Mouse (Mus musculus): ENCODE measurements around the gene Jarid2. TPM values are rescaled to one million over a fixed set of nuclear protein-coding genes. Genes with fewer than 3 reads are reported as not detected.

Jarid2 gene
- polyA plus RNA-seq, 1 experiment from 2014 or later: 34.5 TPM

DNA sequence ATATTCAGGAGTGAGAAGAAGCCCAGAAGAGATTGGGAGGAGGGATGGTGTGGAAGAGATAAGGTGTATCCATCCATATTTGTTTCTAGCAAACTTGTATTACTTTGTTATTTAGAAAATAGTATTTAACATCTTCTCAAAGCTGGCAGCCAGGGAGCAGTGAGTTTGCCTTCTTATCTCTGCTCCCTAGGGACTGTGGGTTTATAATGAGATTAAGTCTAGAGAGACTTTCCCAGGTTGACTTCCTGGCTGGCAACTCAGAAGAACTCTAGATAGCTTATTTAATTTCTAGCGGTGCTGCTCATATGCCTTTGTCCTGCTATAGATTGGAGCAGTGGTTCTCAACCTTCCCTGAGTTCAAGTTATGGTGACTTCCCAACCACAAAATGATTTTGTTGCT is 51.2 kb downstream of the Jarid2 start:
- H3K4me3 ChIP-seq (ENCODE audit: low read depth, low read length): no peak overlapping the region
- no peak overlapping the region for H3K4me2 ChIP-seq (ENCODE audit: low read depth, severe bottlenecking)
- no peaks in the 10 kb centered on the region for H3K36me3 ChIP-seq (ENCODE audit: control insufficient read depth, insufficient read depth, low read length)
- H3K27me3 ChIP-seq (ENCODE audit: control insufficient read depth, insufficient read depth, low read length): no peaks in the 10 kb centered on the region
- no peaks in the 10 kb centered on the region for H3K9me3 ChIP-seq (ENCODE audit: control insufficient read depth, low read length)
- 79% methylated on average over 1 of the region's 1 CpGs for WGBS
- DNase-seq (ENCODE audit: low spot score) (no peak), ATAC-seq (ENCODE audit: insufficient number of reproducible peaks, low FRiP score, low TSS enrichment, low read depth) (no peak)
- no peaks in the 10 kb centered on the region for H3K4me1 ChIP-seq (ENCODE audit: control insufficient read depth, insufficient read depth, low read length)
- no peak overlapping the region for H3K9ac ChIP-seq (ENCODE audit: low read length)
- no peak overlapping the region for H3K27ac ChIP-seq (replicated peaks; ENCODE audit: low read depth, low read length)

DNA sequence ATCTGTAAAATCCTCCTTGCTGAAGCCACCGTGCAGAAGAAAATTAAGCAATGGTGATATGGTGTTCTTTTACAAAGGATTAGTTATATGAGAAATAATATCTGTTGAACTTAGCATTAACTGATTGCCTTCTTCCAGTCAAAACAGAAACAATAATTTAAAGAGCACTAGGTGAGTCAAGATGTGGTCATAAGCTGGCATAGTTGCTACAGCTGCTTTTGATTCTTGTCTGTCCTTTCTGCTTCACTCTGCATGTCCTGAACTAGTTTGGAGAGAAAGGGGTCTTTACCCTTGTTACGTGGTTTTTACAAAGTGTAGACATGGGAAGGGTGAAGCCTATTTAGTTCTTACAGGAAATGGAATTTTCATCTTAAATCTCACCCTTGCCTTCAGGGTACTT is 51.9 kb downstream of the Jarid2 start:
- DNase-seq (ENCODE audit: low spot score) (no peak), ATAC-seq (ENCODE audit: insufficient number of reproducible peaks, low FRiP score, low TSS enrichment, low read depth) (no peak)
- Histone ChIP-seq H3K9ac (ENCODE audit: low read length) (no peak overlapping the region), H3K4me2 (ENCODE audit: low read depth, severe bottlenecking) (no peak overlapping the region), H3K4me3 (ENCODE audit: low read depth, low read length) (no peak overlapping the region), H3K27ac (replicated peaks; ENCODE audit: low read depth, low read length) (no peak overlapping the region), H3K4me1 (ENCODE audit: control insufficient read depth, insufficient read depth, low read length) (no peaks in the 10 kb centered on the region), H3K27me3 (ENCODE audit: control insufficient read depth, insufficient read depth, low read length) (no peaks in the 10 kb centered on the region), H3K36me3 (ENCODE audit: control insufficient read depth, insufficient read depth, low read length) (no peaks in the 10 kb centered on the region), H3K9me3 (ENCODE audit: control insufficient read depth, low read length) (no peaks in the 10 kb centered on the region)
- WGBS: 70% methylated on average over 2 of the region's 2 CpGs

DNA sequence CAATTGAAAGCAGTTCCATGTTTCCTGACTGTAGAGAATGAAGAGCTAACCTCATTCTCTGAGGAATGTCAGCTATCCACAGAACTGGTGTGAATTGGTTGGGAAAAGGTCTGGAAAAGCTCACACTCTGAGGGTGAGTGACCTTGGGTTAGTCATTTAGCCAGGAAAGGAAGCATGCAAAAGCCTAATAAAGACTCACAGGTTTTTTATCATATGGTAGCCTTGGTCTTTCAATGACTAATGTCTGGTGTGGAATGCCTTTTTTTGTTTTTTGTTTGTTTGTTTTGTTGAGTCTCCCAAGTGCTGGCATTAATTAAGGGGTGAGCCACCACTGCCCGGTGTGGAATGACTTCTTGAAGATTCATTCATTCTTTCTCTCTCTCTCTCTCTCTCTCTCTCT is 55.3 kb downstream of the Jarid2 start:
- Histone ChIP-seq H3K9ac (ENCODE audit: low read length) (no peak overlapping the region), H3K27ac (replicated peaks; ENCODE audit: low read depth, low read length) (no peak overlapping the region), H3K4me3 (ENCODE audit: low read depth, low read length) (no peak overlapping the region), H3K27me3 (ENCODE audit: control insufficient read depth, insufficient read depth, low read length) (no peaks in the 10 kb centered on the region), H3K4me1 (ENCODE audit: control insufficient read depth, insufficient read depth, low read length) (peaks cover 4% of the 10 kb centered on the region; the same call in 1 of the 2 replicates), H3K9me3 (ENCODE audit: control insufficient read depth, low read length) (no peaks in the 10 kb centered on the region), H3K36me3 (ENCODE audit: control insufficient read depth, insufficient read depth, low read length) (no peaks in the 10 kb centered on the region), H3K4me2 (ENCODE audit: low read depth, severe bottlenecking) (no peak overlapping the region)
- no peak for ATAC-seq (ENCODE audit: insufficient number of reproducible peaks, low FRiP score, low TSS enrichment, low read depth)
- WGBS: 88% methylated on average over 1 of the region's 1 CpGs
- DNase-seq (ENCODE audit: low spot score): no peak

DNA sequence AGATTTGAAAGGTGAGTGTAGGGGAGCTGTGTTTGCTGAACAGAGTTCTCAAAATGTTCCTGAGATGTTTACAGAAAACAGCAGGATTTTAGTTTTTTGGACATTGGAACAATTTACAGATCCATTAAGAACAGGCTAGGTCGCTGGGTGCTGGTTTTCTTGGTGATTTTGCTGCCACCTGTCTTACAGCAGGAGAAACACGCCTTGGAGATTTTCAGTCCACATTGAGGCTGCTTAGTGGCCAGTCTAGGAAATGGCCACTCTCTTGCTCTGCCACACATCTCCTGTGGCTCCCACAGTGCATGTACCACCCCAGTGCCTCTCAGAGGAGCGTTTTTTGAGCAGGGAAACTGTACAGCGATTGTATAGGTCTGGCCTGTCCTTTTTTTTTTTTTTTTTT is 57.0 kb downstream of the Jarid2 start:
- Histone ChIP-seq H3K36me3 (ENCODE audit: control insufficient read depth, insufficient read depth, low read length) (no peaks in the 10 kb centered on the region), H3K9ac (ENCODE audit: low read length) (no peak overlapping the region), H3K4me2 (ENCODE audit: low read depth, severe bottlenecking) (no peak overlapping the region), H3K27ac (replicated peaks; ENCODE audit: low read depth, low read length) (no peak overlapping the region), H3K27me3 (ENCODE audit: control insufficient read depth, insufficient read depth, low read length) (no peaks in the 10 kb centered on the region), H3K4me1 (ENCODE audit: control insufficient read depth, insufficient read depth, low read length) (peaks cover 6% of the 10 kb centered on the region), H3K9me3 (ENCODE audit: control insufficient read depth, low read length) (no peaks in the 10 kb centered on the region), H3K4me3 (ENCODE audit: low read depth, low read length) (no peak overlapping the region)
- ATAC-seq (ENCODE audit: insufficient number of reproducible peaks, low FRiP score, low TSS enrichment, low read depth) (no peak), DNase-seq (ENCODE audit: low spot score) (peak; percentile 54)
- WGBS: 34% methylated on average over 4 of the region's 4 CpGs

DNA sequence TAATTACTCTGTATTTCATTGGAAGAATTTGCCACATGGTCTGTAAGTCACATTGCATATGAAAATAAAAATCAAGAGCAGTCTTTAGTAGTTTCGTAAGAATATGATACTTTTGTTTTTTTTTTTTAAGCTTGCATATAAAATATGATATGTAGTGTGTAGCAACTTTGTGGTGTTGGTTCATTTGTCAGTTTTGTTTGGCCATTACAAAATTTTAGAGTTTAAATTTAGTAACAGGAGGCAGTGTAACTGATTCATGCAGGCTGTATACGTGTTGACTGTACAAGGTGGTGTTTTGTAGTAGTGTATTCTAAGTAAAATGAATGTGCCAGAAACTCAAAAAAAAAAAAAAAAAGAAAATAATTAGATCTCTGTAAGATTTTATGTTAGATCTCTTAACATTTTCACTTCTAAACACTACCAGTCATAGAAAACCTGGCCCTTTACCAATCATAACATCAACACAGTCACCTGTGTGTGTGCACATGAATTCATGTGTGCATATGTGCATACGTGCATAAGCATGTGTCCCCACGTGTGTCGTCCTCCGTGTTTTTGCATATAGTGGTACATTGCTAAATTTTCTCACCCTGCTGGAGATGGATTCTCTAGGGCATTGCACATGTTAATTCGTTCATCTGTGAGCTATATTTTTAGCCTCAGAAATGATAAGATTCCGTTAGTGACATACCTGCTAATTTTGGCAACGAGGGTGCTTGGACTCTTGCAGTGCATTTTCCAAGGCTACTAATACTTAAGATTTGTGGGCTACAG is 59.3 kb downstream of the Jarid2 start:
- no peak for ATAC-seq (ENCODE audit: insufficient number of reproducible peaks, low FRiP score, low TSS enrichment, low read depth)
- DNase-seq (ENCODE audit: low spot score): no peak

DNA sequence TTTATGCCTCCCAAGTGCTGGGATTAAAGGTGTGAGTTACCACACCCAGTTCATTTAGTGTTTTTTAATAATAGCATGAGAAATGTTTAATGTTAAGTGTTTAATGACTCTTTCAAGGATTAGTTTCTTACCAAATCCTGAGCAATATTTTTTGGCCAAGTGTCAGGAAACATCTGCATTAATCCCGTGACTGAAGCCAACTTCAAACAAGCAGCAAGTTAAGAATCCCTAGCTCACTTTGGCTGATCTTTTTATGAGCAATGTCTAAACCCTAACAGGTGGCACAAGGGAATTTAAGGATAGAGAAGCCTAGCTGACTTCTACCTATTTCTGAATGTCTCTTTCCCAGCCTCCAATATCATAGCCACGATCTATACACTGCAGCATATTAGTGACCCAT is 60.7 kb downstream of the Jarid2 start:
- Histone ChIP-seq H3K4me1 (ENCODE audit: control insufficient read depth, insufficient read depth, low read length) (peaks cover 24% of the 10 kb centered on the region), H3K27ac (replicated peaks; ENCODE audit: low read depth, low read length) (no peak overlapping the region), H3K36me3 (ENCODE audit: control insufficient read depth, insufficient read depth, low read length) (no peaks in the 10 kb centered on the region), H3K4me3 (ENCODE audit: low read depth, low read length) (no peak overlapping the region), H3K9ac (ENCODE audit: low read length) (no peak overlapping the region), H3K27me3 (ENCODE audit: control insufficient read depth, insufficient read depth, low read length) (no peaks in the 10 kb centered on the region), H3K9me3 (ENCODE audit: control insufficient read depth, low read length) (no peaks in the 10 kb centered on the region), H3K4me2 (ENCODE audit: low read depth, severe bottlenecking) (no peak overlapping the region)
- no peak for ATAC-seq (ENCODE audit: insufficient number of reproducible peaks, low FRiP score, low TSS enrichment, low read depth)
- 47% methylated on average over 2 of the region's 2 CpGs for WGBS
- no peak for DNase-seq (ENCODE audit: low spot score)

More for the DNA sequence above, 59.3 kb downstream of the Jarid2 start:
- no peaks in the 10 kb centered on the region for H3K36me3 ChIP-seq (ENCODE audit: control insufficient read depth, insufficient read depth, low read length)
- no peak overlapping the region for H3K4me2 ChIP-seq (ENCODE audit: low read depth, severe bottlenecking)
- no peak overlapping the region for H3K27ac ChIP-seq (replicated peaks; ENCODE audit: low read depth, low read length)
- H3K9ac ChIP-seq (ENCODE audit: low read length): no peak overlapping the region
- H3K9me3 ChIP-seq (ENCODE audit: control insufficient read depth, low read length): no peaks in the 10 kb centered on the region
- 88% methylated on average over 9 of the region's 9 CpGs for WGBS
- H3K4me1 ChIP-seq (ENCODE audit: control insufficient read depth, insufficient read depth, low read length): peaks cover 16% of the 10 kb centered on the region
- no peak overlapping the region for H3K4me3 ChIP-seq (ENCODE audit: low read depth, low read length)
- H3K27me3 ChIP-seq (ENCODE audit: control insufficient read depth, insufficient read depth, low read length): no peaks in the 10 kb centered on the region

DNA sequence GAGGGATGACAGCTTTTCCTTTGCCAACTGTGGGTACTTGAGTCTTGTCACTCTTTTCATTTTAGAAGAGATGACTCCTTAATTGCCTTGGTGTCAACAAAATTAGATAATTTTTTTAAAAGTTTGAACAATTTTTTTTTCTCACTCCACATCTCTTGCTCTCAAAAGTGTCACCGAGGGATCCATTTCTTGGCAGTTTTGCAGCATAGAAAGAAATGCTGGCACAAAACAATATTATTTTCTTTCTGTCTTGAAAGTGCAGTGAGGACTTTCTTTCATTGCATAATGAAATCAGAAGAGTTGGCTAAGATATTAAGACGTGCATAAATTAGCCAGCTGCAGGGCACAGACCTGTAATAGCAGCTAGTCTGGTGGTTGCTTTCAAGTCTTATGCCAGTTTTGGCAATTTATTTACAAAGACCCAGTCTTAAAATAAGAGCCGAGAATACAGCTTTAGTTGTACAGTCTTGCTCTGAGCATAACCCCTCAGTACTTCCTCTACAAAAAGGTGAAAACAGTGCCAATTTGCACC is 63.2 kb downstream of the Jarid2 start:
- WGBS: 67% methylated on average over 3 of the region's 3 CpGs
- Histone ChIP-seq H3K4me2 (ENCODE audit: low read depth, severe bottlenecking) (no peak overlapping the region), H3K9ac (ENCODE audit: low read length) (no peak overlapping the region), H3K36me3 (ENCODE audit: control insufficient read depth, insufficient read depth, low read length) (no peaks in the 10 kb centered on the region), H3K4me3 (ENCODE audit: low read depth, low read length) (no peak overlapping the region), H3K27me3 (ENCODE audit: control insufficient read depth, insufficient read depth, low read length) (no peaks in the 10 kb centered on the region), H3K9me3 (ENCODE audit: control insufficient read depth, low read length) (no peaks in the 10 kb centered on the region), H3K27ac (replicated peaks; ENCODE audit: low read depth, low read length) (no peak overlapping the region), H3K4me1 (ENCODE audit: control insufficient read depth, insufficient read depth, low read length) (peaks cover 30% of the 10 kb centered on the region)
- ATAC-seq (ENCODE audit: insufficient number of reproducible peaks, low FRiP score, low TSS enrichment, low read depth) (no peak), DNase-seq (ENCODE audit: low spot score) (no peak)

DNA sequence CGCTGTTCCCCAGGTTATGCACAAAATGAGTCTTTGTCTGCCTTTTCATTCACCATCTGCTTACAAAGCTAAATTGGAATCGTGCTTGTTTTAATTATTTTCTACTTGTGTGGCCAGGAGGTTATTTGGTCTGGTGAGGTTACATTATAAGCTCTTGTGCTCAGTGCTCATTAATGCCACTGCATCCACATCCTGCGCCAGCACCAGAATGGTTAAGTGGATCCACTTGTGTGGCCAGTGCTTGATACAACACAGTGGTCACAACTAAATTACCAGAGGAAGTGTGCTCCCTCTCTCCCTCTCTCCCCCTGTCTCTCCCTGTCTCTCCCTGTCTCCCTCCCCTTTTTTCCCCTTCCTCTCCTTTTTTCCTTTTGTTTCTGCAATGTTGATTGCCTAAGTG is 66.6 kb downstream of the Jarid2 start:
- WGBS: 16% methylated on average over 3 of the region's 3 CpGs
- H3K4me1 ChIP-seq (ENCODE audit: control insufficient read depth, insufficient read depth, low read length): peaks cover 24% of the 10 kb centered on the region
- H3K27ac ChIP-seq (replicated peaks; ENCODE audit: low read depth, low read length): no peak overlapping the region

More for the DNA sequence above, 66.6 kb downstream of the Jarid2 start:
- ATAC-seq (ENCODE audit: insufficient number of reproducible peaks, low FRiP score, low TSS enrichment, low read depth): no peak
- Histone ChIP-seq H3K36me3 (ENCODE audit: control insufficient read depth, insufficient read depth, low read length) (no peaks in the 10 kb centered on the region), H3K9ac (ENCODE audit: low read length) (no peak overlapping the region), H3K4me3 (ENCODE audit: low read depth, low read length) (no peak overlapping the region), H3K9me3 (ENCODE audit: control insufficient read depth, low read length) (no peaks in the 10 kb centered on the region), H3K27me3 (ENCODE audit: control insufficient read depth, insufficient read depth, low read length) (no peaks in the 10 kb centered on the region), H3K4me2 (ENCODE audit: low read depth, severe bottlenecking) (no peak overlapping the region)
- peak; percentile 59 for DNase-seq (ENCODE audit: low spot score)

Data from limb, embryonic 11.5 days (tissue).